Mouse (Mus musculus) cerebellum, postnatal 14 days (tissue): ENCODE data around the gene Kng1.
A peak's percentile ranks its signal among the peaks of the same experiment; 100 is the strongest.

Experiments used
- DNase-seq, 2 experiments: peaks; one replicate each; pipeline ENCODE4 v3.0.0; 2021; ENCODE audit warnings: mixed read lengths in 2 of 2

Kng1 gene

GRCm38 (mm10) chr16:23115486-23115885, 57.8 kb downstream of the Kng1 start:
- no peak for DNase-seq

- no peak for DNase-seq
These were observed 59.5 kb downstream of the Kng1 start for GRCm38 (mm10) chr16:23117173-23117572.

GRCm38 (mm10) chr16:23122446-23122845, 64.8 kb downstream of the Kng1 start:
- DNase-seq: no peak

GRCm38 (mm10) chr16:23123104-23123503, 65.4 kb downstream of the Kng1 start:
- DNase-seq: no peak

GRCm38 (mm10) chr16:23124398-23124797, 66.7 kb downstream of the Kng1 start:
- no peak for DNase-seq

GRCm38 (mm10) chr16:23127311-23127672, 69.6 kb downstream of the Kng1 start:
- DNase-seq: no peak

GRCm38 (mm10) chr16:23127673-23128375, 70.2 kb downstream of the Kng1 start, which contains the start of gene Rfc4:
TSS of gene Rfc4 (minus strand) at chr16:23127737.
- peak; percentile 94 to 96 for DNase-seq

- no peak for DNase-seq
These were observed 72.6 kb downstream of the Kng1 start for GRCm38 (mm10) chr16:23130303-23130702.
